Mouse (Mus musculus) midbrain, embryonic 11.5 days (tissue): ENCODE results near the gene Nid1. TPM values are rescaled to one million over a fixed set of nuclear protein-coding genes. Genes with fewer than 3 reads are reported as not detected.
A peak's percentile ranks its signal among the peaks of the same experiment; 100 is the strongest.
"Not testable (repeated sequence)": the region's sequence is repeated elsewhere in the genome, so short reads cannot be mapped to it uniquely, and the experiment has no call there.

Experiments used
- ATAC-seq: fragments of 200-750 bp; cut with Nextera tagmentation; 2 replicates; pipeline ENCODE4 v1.8.0; 2017; ENCODE audit warnings: moderate TSS enrichment, moderate library complexity; ENCODE audit not compliant: low FRiP score
- DNase-seq: peaks from one replicate; pipeline ENCODE4 v3.0.0; 2015; ENCODE audit warnings: low spot score; ENCODE audit errors: missing footprints
- H3K27ac ChIP-seq: fragments of 300-500 bp; sonication (generic); 2 replicates; pipeline ENCODE4 v1.5.1; 2014; ENCODE audit warnings: low read depth, low read length
- H3K27me3 ChIP-seq: fragments of 300-500 bp; sonication (generic); 2 replicates; pipeline ENCODE4 v1.6.1; 2014; ENCODE audit warnings: mild to moderate bottlenecking, low read length, moderate library complexity, mixed read lengths; ENCODE audit not compliant: control insufficient read depth, insufficient read depth
- H3K36me3 ChIP-seq: fragments of 300-500 bp; sonication (generic); 2 replicates; pipeline ENCODE4 v1.6.1; 2014; ENCODE audit warnings: mild to moderate bottlenecking, low read length, moderate library complexity, mixed read lengths; ENCODE audit not compliant: control insufficient read depth, insufficient read depth
- H3K4me1 ChIP-seq: fragments of 300-500 bp; sonication (generic); 2 replicates; pipeline ENCODE4 v1.6.1; 2014; ENCODE audit warnings: low read length; ENCODE audit not compliant: control insufficient read depth, insufficient read depth
- H3K4me2 ChIP-seq: fragments of 300-500 bp; sonication (generic); 2 replicates; pipeline ENCODE4 v1.6.1; 2014; ENCODE audit warnings: mild to moderate bottlenecking, moderate library complexity
- H3K4me3 ChIP-seq: fragments of 300-500 bp; sonication (generic); 2 replicates; pipeline ENCODE4 v1.5.1; 2014; ENCODE audit warnings: low read depth, low read length
- H3K9ac ChIP-seq: fragments of 300-500 bp; sonication (generic); 2 replicates; pipeline ENCODE4 v1.6.1; 2014; ENCODE audit warnings: low read length
- H3K9me3 ChIP-seq: fragments of 300-500 bp; sonication (generic); 2 replicates; pipeline ENCODE4 v1.6.1; 2016; ENCODE audit warnings: low read length; ENCODE audit not compliant: control insufficient read depth
- whole genome bisulfite sequencing: fragments of 180-500 bp; shearing (Covaris S2); extraction: QIAGEN DNeasy Blood & Tissue Kit; methylation state at CpG from one replicate; pipeline ENCODE4 v1.1.7; 2014; 5-methylcytosine and 5-hydroxymethylcytosine counted together
- polyA plus RNA-seq: library from polyadenylated mRNA; unstranded; fragments of >200 nt; fragmentation: Nextera tagmentation; extraction: Ambion mirVana; gene quantifications from 2 replicates; pipeline ENCODE4 v1.2.1, GENCODE M21; 2014

Gene Nid1
- polyA plus RNA-seq, 1 experiment from 2014 or later, result 42.7 TPM

DNA sequence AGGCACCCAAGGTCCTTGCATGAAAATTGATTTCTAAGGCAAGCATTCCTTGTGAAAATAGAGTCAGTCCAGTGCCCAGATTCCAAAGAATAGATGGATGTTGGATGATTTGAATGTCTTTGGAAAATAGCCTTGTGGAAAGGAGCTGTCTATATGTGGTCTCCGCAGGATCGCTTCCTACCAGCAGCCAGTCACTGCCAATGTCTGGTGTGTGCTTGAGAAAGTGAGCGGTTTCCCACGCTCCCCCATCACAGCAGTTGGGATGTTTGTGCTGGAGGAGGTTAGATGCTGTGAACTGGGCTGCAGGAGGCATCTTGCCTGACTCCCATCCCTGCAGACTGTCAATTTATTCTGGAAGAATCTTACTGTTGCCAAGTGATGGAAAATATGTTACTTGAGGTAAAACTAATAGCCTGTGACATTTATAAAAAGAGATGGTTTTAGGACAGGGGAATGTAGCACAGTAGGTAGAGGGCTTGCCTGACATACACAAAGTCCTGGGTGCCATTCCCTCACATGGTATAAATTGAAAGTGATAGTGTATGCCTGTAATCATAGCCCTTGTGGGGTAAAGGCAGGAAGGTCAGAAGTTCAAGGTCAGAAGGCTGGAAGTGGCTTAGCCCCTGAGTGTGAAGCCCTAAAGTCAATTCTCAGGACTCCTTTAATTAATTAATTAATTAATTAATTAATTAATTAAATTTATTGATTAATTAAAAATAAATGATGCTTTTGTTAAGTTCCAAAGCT, 24.3 kb downstream of the Nid1 start:
- WGBS, result 80% methylated on average over 4 of the region's 4 CpGs
- H3K36me3 ChIP-seq, result no peaks in the 10 kb centered on the region
- no peak overlapping the region for H3K9ac ChIP-seq
- DNase-seq (peak; percentile 82), ATAC-seq (0 out of 2 replicates have a peak, but pooled peaks have one; percentile 25)
- H3K4me3 ChIP-seq, result no peak overlapping the region
- no peak overlapping the region for H3K4me2 ChIP-seq
- no peaks in the 10 kb centered on the region for H3K27me3 ChIP-seq
- no peaks in the 10 kb centered on the region for H3K4me1 ChIP-seq
- no peak overlapping the region for H3K27ac ChIP-seq
- H3K9me3 ChIP-seq, result no peaks in the 10 kb centered on the region

DNA sequence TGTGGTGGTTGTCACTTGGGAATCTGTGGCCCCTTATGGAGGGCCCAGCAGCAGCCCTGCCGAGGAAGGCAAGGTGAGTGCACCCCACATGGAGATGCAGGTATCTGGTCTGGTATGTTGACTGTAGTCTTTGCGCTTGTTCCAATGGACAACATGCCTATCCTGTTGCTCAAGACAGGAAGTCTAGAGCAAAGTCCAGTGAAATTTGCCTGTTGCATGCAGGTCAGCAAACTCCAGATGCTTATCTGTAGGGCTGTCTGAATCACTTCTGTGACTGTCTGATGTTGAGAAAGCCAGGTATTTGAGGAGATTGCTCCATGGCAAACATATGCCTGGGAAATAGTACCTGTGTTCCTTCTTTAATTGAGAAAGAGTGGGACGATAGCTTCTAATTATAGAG, 26.6 kb downstream of the Nid1 start:
- Histone ChIP-seq H3K36me3 (no peaks in the 10 kb centered on the region), H3K9me3 (no peaks in the 10 kb centered on the region), H3K4me1 (no peaks in the 10 kb centered on the region), H3K9ac (no peak overlapping the region), H3K27me3 (no peaks in the 10 kb centered on the region), H3K27ac (no peak overlapping the region), H3K4me3 (no peak overlapping the region), H3K4me2 (no peak overlapping the region)
- no peak for ATAC-seq
- DNase-seq, result no peak
- WGBS, result 90% methylated on average over 3 of the region's 3 CpGs

DNA sequence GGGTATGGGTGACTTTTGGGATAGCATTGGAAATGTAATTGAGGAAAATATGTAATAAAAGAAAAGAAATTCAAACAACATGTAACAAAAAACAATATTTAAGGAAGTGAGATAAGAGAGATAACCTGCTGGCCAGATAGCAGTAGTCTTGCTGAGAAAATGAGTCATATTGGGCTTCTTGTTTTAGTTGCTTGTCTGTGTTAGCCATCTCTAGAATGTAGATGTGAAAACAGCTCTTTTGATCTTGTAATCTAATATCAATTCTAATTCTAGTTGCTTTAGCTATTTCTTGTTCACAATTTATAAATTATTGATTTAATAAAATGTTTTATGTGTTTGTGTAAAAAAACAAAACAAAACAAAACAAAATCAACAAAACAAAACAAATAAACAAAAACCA, 29.9 kb downstream of the Nid1 start:
- H3K4me2 ChIP-seq, DNase-seq, H3K9ac ChIP-seq, H3K4me3 ChIP-seq, H3K4me1 ChIP-seq, H3K9me3 ChIP-seq, H3K27me3 ChIP-seq, H3K27ac ChIP-seq, H3K36me3 ChIP-seq, ATAC-seq: not testable (repeated sequence)

DNA sequence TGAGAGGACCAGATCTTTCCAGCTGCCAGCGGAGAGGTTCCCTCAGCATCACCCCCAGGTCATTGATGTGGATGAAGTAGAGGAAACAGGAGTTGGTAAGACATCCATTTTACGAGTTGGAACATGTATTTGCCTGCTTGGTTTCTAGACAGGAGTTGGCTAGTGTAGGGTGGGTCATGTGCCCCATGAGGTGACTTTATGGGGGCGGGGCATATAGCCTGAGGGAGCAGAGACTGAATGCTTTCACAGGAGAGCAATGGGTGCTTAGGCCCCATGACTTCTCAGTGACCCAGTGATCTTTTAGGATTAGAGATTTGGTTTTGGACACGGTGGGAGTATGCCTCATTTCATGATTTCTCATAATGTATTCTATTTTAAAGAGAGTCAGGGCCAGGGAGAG, 31.2 kb downstream of the Nid1 start:
- ATAC-seq, result 0 out of 2 replicates have a peak, but pooled peaks have one; percentile 54
- no peak overlapping the region for H3K27ac ChIP-seq
- H3K27me3 ChIP-seq, result no peaks in the 10 kb centered on the region
- no peaks in the 10 kb centered on the region for H3K36me3 ChIP-seq
- H3K4me1 ChIP-seq, result no peaks in the 10 kb centered on the region
- DNase-seq, result no peak
- no peak overlapping the region for H3K9ac ChIP-seq
- WGBS, result 82% methylated on average over 4 of the region's 4 CpGs
- H3K4me2 ChIP-seq, result no peak overlapping the region
- H3K9me3 ChIP-seq, result no peaks in the 10 kb centered on the region
- H3K4me3 ChIP-seq, result no peak overlapping the region

DNA sequence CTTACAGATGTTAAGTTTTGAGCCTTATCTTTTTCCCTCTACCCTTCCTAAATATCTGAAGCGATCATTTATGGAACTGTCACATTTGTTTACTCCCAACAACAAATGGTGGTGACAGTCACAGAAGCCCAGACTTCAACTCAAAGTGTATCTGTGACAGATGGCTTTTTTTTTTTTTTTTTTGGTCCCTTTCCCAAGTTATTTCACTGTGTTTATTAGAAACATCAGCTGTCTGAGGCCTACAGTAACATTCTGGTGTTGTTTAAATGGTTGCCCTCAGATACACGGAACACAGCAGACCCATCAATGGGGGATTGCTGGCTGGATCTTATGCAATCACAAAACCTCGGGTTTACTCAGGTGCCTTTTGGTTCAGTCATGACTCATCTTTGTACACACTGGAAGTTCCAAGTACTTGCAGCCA, 34.0 kb downstream of the Nid1 start:
- Histone ChIP-seq H3K9ac (no peak overlapping the region), H3K36me3 (no peaks in the 10 kb centered on the region), H3K4me2 (no peak overlapping the region), H3K27me3 (no peaks in the 10 kb centered on the region), H3K27ac (no peak overlapping the region), H3K4me3 (no peak overlapping the region), H3K4me1 (no peaks in the 10 kb centered on the region), H3K9me3 (no peaks in the 10 kb centered on the region)
- 87% methylated on average over 3 of the region's 3 CpGs for WGBS
- DNase-seq, result no peak
- no peak for ATAC-seq

DNA sequence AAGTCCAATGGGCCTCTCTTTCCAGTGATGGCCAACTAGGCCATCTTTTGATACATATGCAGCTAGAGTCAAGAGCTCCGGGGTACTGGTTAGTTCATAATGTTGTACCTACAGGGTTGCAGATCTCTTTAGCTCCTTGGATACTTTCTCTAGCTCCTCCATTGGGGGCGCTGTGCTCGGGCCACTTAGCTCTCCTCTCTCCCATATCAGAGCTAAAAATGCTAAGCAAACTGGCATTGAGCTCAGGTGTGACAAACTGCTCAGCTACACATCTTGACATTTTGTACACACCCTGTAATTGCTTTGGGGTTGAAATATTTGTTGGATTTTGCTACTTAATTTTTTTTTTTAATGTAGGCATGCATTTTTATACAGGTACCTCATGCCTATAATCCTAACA, 37.1 kb downstream of the Nid1 start:
- H3K27ac ChIP-seq, H3K36me3 ChIP-seq, H3K4me2 ChIP-seq, ATAC-seq, H3K9ac ChIP-seq, DNase-seq, H3K27me3 ChIP-seq, H3K4me1 ChIP-seq, H3K4me3 ChIP-seq, H3K9me3 ChIP-seq: not testable (repeated sequence)
- 66% methylated on average over 3 of the region's 3 CpGs for WGBS

DNA sequence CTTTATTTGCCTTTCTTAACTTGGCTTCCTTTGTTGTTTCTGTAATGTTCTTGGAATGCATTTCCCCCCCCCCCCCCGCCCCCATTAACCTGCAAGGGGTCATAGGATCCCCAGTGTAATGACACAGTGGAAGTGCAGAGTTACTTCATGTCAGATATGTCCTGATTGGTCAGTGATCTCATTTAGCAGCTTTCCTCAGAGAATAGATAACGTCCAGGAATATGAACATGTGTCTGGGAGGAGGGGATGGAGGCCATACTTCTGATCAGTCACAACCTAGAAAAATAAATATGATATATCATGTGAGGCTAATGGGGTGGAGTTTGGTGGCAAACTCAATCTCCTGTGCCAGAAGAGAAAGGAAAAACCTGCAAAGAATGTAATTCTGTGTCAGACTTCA, 37.6 kb downstream of the Nid1 start:
- no peak for ATAC-seq
- H3K27ac ChIP-seq, result no peak overlapping the region
- no peak overlapping the region for H3K4me3 ChIP-seq
- no peaks in the 10 kb centered on the region for H3K4me1 ChIP-seq
- DNase-seq, result no peak
- H3K27me3 ChIP-seq, result no peaks in the 10 kb centered on the region
- no peak overlapping the region for H3K9ac ChIP-seq
- H3K9me3 ChIP-seq, result no peaks in the 10 kb centered on the region
- WGBS, result 52% methylated on average over 2 of the region's 2 CpGs
- no peaks in the 10 kb centered on the region for H3K36me3 ChIP-seq
- no peak overlapping the region for H3K4me2 ChIP-seq

DNA sequence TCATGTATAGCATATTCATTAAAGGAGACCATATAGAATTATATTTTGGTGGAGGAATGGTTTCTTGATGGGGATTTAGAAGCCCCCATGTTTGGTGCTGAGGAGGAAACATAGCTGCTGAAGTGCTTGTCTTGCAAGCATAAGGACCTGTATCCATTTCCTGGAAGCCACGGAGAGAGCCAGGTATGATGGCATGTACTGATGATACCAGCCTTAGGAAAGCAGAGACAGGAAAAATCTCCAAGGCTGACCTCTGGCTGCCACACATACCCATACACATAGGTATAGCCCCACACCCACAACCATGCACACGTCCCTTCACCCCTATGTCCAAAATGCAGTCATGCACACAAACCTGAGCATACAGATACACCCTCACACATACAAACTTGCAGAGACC, 39.2 kb downstream of the Nid1 start:
- no peak overlapping the region for H3K27ac ChIP-seq
- ATAC-seq, result no peak

DNA sequence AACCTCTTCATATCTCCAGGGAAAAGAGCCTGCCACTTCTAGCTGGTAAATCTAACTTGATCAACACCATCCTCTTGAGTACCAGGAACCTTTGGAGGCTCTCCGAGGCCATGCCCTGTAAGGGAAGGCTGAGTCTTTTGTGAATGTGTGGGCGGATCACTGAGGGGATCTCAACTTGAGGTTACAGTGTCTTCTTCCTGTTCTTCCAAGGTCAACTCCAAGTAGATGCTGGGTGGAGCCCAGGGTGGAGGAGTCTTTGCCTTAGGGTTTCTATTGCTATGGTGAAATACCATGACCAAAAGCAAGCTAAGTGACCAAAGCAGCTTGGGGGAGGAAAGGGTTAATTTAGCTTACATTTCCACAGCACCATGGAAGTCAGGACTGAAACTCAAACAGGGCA, 39.7 kb downstream of the Nid1 start:
- Histone ChIP-seq H3K4me3 (no peak overlapping the region), H3K4me1 (no peaks in the 10 kb centered on the region; the same call in 1 of the 2 replicates), H3K4me2 (no peak overlapping the region), H3K27me3 (no peaks in the 10 kb centered on the region), H3K27ac (no peak overlapping the region), H3K36me3 (no peaks in the 10 kb centered on the region), H3K9me3 (no peaks in the 10 kb centered on the region), H3K9ac (no peak overlapping the region)
- 84% methylated on average over 2 of the region's 2 CpGs for WGBS
- ATAC-seq (no peak), DNase-seq (peak; percentile 39)

More for the DNA sequence above, 39.2 kb downstream of the Nid1 start:
- H3K36me3 ChIP-seq, result no peaks in the 10 kb centered on the region
- no peaks in the 10 kb centered on the region for H3K9me3 ChIP-seq
- WGBS, result 88% methylated on average over 2 of the region's 2 CpGs
- no peak overlapping the region for H3K9ac ChIP-seq
- DNase-seq, result peak; percentile 54
- no peaks in the 10 kb centered on the region; the same call in 1 of the 2 replicates for H3K4me1 ChIP-seq
- H3K4me3 ChIP-seq, result no peak overlapping the region
- no peaks in the 10 kb centered on the region for H3K27me3 ChIP-seq
- H3K4me2 ChIP-seq, result no peak overlapping the region
